Mouse (Mus musculus): ENCODE measurements around the gene Tssk4.

Gene Tssk4

GRCm38 (mm10) chr14:55649884-55650283 is at the start of gene Tssk4:
Gene Tssk4, plus strand, starts transcription at chr14:55650184.
- no peak for DNase-seq (ENCODE audit: extremely low spot score, low spot score)

- DNase-seq (ENCODE audit: extremely low spot score, low spot score) = no peak
These were observed 46.7 kb upstream of the Tssk4 start, which contains the start of gene Irf9 for GRCm38 (mm10) chr14:55603271-55603632. Gene Irf9, plus strand, starts transcription at chr14:55603571.

DNA sequence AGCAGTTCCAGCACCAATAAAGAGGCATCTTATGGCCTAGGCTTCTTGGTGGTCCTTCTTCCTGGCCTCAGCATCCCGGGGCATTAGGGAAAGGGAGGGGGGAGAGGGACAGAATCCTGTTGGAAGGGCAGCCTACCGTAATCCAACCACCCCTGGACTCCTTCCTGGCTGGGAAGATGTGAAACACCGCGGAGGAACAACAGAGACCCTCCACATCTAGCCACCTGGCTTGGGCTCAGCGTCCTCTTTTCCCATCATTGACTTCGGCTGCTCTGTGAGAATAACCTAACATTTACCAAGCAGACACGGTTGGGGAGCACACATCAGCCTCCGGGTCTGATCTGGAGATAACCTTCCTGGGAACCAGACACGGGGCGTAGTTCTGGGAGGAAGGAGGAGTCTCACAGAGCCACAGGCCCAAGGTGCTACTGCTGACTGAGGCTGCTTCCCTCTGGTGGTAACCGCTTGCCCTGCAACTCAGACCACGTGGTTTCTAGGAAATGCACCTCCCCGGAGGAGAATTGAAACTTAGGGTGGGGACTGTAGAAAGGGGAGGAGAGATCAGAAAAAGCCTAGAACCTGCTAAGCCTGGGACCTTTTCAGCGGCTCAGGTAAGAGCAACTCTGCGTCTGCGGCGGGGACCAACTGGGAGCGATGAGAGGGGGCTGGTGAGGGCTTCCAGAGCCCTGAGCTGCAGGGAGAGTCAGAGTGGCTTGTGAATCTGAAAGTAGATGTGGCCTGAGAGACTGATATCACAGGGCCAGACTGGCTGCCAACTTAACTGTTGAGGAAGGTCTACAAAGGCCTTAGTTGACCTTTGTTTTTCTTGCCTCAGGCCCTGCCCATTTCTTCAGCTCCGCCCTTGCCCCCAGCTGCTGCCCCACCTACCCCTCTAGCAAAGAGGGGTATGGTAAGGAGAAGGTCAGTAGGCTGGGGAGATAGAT is 46.1 kb upstream of the Tssk4 start:
- DNase-seq (ENCODE audit: extremely low spot score, low spot score) = peak; percentile 76

DNA sequence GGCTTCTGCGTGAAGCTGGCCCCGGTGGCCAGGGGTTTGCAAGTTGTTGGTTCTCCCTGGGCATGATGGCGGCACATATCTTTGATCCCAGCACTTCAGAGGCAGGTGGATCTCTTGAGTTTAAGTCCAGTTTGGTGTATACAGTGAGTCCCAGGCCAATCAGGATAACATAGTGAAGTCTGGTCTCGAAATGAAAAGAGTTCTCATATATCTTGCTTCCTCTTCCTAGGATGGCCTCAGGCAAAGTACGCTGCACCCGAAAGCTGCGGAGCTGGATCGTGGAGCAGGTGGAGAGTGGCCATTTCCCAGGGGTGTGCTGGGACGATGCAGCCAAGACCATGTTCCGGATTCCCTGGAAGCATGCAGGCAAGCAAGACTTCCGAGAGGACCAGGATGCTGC is 45.2 kb upstream of the Tssk4 start:
- no peak for DNase-seq (ENCODE audit: extremely low spot score, low spot score)

- no peak for DNase-seq (ENCODE audit: extremely low spot score, low spot score)
These were observed 44.1 kb upstream of the Tssk4 start for GRCm38 (mm10) chr14:55605743-55606459.

- DNase-seq (ENCODE audit: extremely low spot score, low spot score) = no peak
These were observed 41.6 kb upstream of the Tssk4 start for GRCm38 (mm10) chr14:55608339-55608738.

GRCm38 (mm10) chr14:55613346-55613745 is 36.6 kb upstream of the Tssk4 start:
- DNase-seq (ENCODE audit: extremely low spot score, low spot score) = no peak

DNA sequence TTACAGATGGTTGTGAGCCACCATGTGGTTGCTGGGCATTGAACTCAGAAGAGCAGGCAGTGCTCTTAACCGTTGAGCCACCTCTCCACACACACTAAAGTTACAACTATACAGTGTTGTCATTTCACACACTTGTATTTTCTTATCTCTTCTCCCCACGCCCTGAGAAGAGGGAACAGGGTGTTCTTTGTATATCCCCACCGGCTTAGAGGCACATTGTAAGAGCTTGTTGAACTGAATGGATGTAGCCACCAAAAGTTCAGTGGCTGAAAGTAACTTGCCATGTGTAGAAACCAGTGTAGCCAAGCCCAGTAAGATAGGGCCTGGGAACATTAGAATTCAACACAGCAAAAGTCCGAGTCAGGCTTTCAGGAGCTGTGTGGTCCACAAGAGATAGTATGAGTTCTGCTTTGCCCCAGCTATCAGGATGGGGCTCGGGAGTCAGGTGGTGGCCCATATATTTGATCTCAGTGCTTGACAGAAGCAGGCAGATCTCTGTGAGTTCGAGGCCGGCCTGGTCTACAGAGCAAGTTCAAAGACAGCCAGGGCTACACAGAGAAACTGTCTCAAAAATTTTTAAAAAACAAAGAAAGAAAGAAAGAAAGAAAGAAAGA is 35.3 kb upstream of the Tssk4 start:
- no peak for DNase-seq (ENCODE audit: extremely low spot score, low spot score)

- no peak for DNase-seq (ENCODE audit: extremely low spot score, low spot score)
These were observed 34.1 kb upstream of the Tssk4 start for GRCm38 (mm10) chr14:55615876-55616275.

DNA sequence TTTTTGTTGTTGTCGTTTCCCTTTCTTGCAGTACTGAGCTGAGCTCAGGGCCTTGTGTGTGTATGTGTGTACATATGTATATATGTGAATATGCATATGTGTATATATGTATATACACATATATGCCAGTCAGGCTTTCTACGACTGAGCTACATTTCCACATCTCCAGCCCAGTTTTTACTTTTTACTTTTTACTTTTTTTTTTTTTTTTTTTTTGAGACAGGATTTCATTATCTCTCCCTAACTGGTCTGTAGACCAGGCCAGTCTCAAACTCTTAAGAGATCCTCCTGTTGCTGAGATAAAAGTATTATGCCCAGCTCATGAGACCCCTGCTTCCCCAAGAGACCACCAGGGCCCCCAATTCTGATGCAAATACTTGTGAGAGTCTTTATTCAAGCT is 33.1 kb upstream of the Tssk4 start:
- no peak for DNase-seq (ENCODE audit: extremely low spot score, low spot score)

DNA sequence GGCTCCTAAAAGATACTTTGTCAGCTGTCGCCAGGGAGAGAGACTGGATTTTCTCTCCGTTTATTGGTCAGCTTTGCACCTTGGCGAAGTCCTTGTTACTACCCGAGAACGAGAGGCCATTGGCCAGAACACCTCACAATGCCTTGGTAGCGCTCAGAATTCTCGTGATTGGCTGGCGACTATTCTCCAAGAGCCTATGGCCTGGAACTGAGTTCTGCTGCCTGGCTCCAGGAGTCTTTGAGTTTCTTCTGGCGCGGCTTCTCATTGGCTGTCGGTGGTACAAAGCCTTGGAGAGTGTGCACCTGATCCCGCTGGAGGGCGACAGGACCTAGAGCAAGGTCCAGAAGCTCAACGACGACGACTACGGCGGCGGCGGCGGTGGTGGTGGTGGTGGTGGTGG is 32.2 kb upstream of the Tssk4 start, which contains the start of gene Rec8:
Gene Rec8 (plus strand): TSS at position 216 of the 400 bp plus-strand sequence.
- DNase-seq (ENCODE audit: extremely low spot score, low spot score) = peak; percentile 54

GRCm38 (mm10) chr14:55618486-55619195 is 31.3 kb upstream of the Tssk4 start:
- DNase-seq (ENCODE audit: extremely low spot score, low spot score) = no peak

- no peak for DNase-seq (ENCODE audit: extremely low spot score, low spot score)
These were observed 21.7 kb upstream of the Tssk4 start for GRCm38 (mm10) chr14:55628077-55628827.

- peak; percentile 24 for DNase-seq (ENCODE audit: extremely low spot score, low spot score)
These were observed 20.7 kb upstream of the Tssk4 start for GRCm38 (mm10) chr14:55629312-55629711.

GRCm38 (mm10) chr14:55634874-55635522 is 15.0 kb upstream of the Tssk4 start:
- DNase-seq (ENCODE audit: extremely low spot score, low spot score) = no peak

DNA sequence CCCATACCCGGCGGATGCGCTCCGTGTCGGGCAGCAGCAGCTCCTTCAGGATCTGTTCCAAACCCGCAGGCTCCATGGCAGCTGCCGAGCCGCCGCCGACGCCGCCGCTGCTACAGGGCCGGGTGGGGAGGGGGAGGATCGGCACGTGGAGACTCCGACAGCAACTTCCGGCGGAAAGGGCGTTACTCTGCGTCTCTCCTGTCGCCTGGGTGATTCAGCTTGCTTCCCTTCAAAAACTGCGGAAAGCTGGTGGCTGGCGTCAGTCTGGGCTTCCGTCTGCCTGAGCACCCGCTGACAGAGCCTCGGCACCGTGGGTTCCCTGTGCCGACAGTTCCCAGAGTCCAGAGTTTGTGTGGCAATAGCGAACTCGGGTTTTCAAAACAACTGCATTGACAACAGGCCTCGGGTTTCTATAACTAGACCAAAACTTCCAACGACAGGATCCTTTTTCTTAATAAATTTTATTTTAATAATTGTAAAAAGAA is 14.4 kb upstream of the Tssk4 start, which contains the start of gene Ipo4:
Gene Ipo4 (minus strand): TSS at position 435 of the 485 bp plus-strand sequence.
- peak; percentile 92 for DNase-seq (ENCODE audit: extremely low spot score, low spot score)

DNA sequence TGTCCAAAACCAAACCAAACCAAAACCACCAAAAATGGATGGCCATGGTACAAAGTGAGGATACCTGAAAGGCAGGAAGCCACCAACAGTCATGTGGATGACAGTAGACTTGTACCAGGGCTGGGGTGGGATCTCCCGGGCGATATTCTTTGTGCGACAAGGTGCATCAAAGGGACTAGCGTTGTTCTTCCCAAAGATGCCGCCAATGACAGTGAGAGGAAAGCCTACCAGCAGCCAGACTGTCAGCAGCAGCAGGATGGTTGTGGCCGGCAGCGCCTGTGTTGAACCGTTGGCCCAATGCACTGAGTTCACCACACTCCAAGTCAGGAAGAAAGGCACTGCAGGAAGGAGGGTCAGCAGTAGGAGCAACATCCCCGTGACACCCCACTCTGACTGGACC is 12.2 kb upstream of the Tssk4 start, which contains the start of gene Gm49378:
Gene Gm49378 (minus strand): TSS at position 101 of the 400 bp plus-strand sequence.
- no peak for DNase-seq (ENCODE audit: extremely low spot score, low spot score)

DNA sequence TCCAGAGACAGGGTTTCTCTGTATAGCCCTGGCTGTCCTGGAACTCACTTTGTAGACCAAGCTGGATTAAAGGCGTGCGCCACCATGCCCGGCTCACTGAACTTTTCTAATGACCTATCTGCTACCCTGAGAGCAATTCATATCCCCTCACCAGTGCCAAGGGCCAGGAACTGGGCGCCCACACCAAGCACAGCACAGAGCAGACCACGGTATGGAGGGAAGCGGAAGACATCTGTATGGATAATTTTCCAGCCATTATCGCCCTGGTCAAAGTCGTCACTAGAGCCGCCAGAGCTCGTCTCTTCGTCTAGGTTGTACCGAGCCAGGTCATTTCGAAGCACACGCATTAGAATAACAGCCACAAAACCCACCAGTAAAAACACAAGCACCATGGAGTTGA is 9.2 kb upstream of the Tssk4 start:
- DNase-seq (ENCODE audit: extremely low spot score, low spot score) = no peak

GRCm38 (mm10) chr14:55641291-55641690 is 8.7 kb upstream of the Tssk4 start:
- no peak for DNase-seq (ENCODE audit: extremely low spot score, low spot score)

DNA sequence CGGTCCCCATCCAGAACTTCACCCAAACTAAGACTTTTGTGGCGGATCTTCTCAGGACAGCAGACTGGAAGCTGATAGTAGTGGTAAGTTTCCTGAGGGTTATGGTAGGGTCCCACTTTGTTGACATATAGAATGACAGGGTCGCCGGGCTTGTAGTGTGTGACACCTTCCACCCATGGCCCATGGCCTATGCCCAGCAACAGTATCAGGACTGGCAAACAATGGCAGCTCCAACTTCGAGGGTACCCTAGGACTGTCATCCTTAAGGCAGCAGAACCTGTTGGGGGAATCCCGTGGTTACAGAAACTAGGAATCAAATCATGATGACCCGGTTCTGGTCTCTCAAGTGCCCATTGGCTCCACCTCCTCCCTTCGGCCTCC is 7.3 kb upstream of the Tssk4 start:
- no peak for DNase-seq (ENCODE audit: extremely low spot score, low spot score)
